Mouse (Mus musculus) stomach, embryonic 16.5 days (tissue): ENCODE measurements at regions not wholly inside any gene's neighbourhood (a gene's known extent, or its start where the extent isn't known, plus 50 kb on each side); places are given as distances from the start of the nearest gene placed in this dataset.
"Not testable (repeated sequence)": the region's sequence is repeated elsewhere in the genome, so short reads cannot be mapped to it uniquely, and the experiment has no call there.

Source experiments
- ATAC-seq: fragments of 200-750 bp; cut with Nextera tagmentation; 2 replicates; pipeline ENCODE4 v1.8.0; 2017; ENCODE audit warnings: moderate number of reproducible peaks, moderate TSS enrichment; ENCODE audit not compliant: insufficient read depth, low FRiP score
- H3K27ac ChIP-seq: fragments of 300-500 bp; sonication (generic); 2 replicates; pipeline ENCODE4 v1.5.1; 2014; ENCODE audit warnings: low read length
- H3K27me3 ChIP-seq: fragments of 300-500 bp; sonication (generic); 2 replicates; pipeline ENCODE4 v1.6.1; 2014; ENCODE audit warnings: low read length, control low read depth, mixed read lengths; ENCODE audit not compliant: control insufficient read depth, insufficient read depth
- H3K36me3 ChIP-seq: fragments of 300-500 bp; sonication (generic); 2 replicates; pipeline ENCODE4 v1.6.1; 2014; ENCODE audit warnings: low read length; ENCODE audit not compliant: control insufficient read depth, insufficient read depth
- H3K4me1 ChIP-seq: fragments of 300-500 bp; sonication (generic); 2 replicates; pipeline ENCODE4 v1.6.1; 2014; ENCODE audit warnings: low read length, control low read depth, mixed read lengths; ENCODE audit not compliant: control insufficient read depth, insufficient read depth
- H3K4me2 ChIP-seq: fragments of 300-500 bp; sonication (generic); 2 replicates; pipeline ENCODE4 v1.6.1; 2014; ENCODE audit warnings: low read depth, low read length, mixed read lengths
- H3K4me3 ChIP-seq: fragments of 300-500 bp; sonication (generic); replicated peaks from 2 replicates; pipeline ENCODE4 v1.5.1; 2014; ENCODE audit warnings: mild to moderate bottlenecking, low read length
- H3K9ac ChIP-seq: fragments of 300-500 bp; sonication (generic); 2 replicates; pipeline ENCODE4 v1.6.1; 2014; ENCODE audit warnings: low read length
- H3K9me3 ChIP-seq: fragments of 300-500 bp; sonication (generic); replicated peaks from 2 replicates; pipeline ENCODE4 v1.6.1; 2016; ENCODE audit warnings: low read length, control low read depth; ENCODE audit not compliant: control insufficient read depth
- WGBS: fragments of 180-500 bp; shearing (Covaris S2); extraction: QIAGEN DNeasy Blood & Tissue Kit; methylation state at CpG from one replicate; pipeline ENCODE4 v1.1.7; 2014; 5-methylcytosine and 5-hydroxymethylcytosine counted together

- H3K36me3 ChIP-seq = no peaks in the 10 kb centered on the region
- no peak for ATAC-seq
- peaks cover 24% of the 10 kb centered on the region for H3K4me1 ChIP-seq
- H3K27ac ChIP-seq = peak overlapping the region; percentile 77
- H3K4me3 ChIP-seq = 0 out of 2 replicates have a peak overlapping the region, but pooled peaks have one; percentile 5
- peak overlapping the region; percentile 41 for H3K4me2 ChIP-seq
- H3K27me3 ChIP-seq = no peaks in the 10 kb centered on the region
- no peaks in the 10 kb centered on the region for H3K9me3 ChIP-seq
- 54% methylated on average over 9 of the region's 9 CpGs for WGBS
- peak overlapping the region; percentile 26; the same call in 1 of the 2 replicates for H3K9ac ChIP-seq
Measured at GRCm38 (mm10) chr11:113148198-113148537, 366.1 kb downstream of the Sox9 start.

GRCm38 (mm10) chr11:113155515-113155914 is 373.5 kb downstream of the Sox9 start:
- ATAC-seq = no peak
- Histone ChIP-seq H3K4me1 (no peaks in the 10 kb centered on the region), H3K36me3 (no peaks in the 10 kb centered on the region), H3K4me3 (no peak overlapping the region), H3K27me3 (no peaks in the 10 kb centered on the region), H3K27ac (no peak overlapping the region), H3K9me3 (no peaks in the 10 kb centered on the region), H3K4me2 (no peak overlapping the region), H3K9ac (no peak overlapping the region)
- WGBS = 89% methylated on average over 6 of the region's 6 CpGs

GRCm38 (mm10) chr11:113163941-113164340 is 381.9 kb downstream of the Sox9 start:
- no peaks in the 10 kb centered on the region for H3K9me3 ChIP-seq
- 58% methylated on average over 3 of the region's 3 CpGs for WGBS
- H3K27me3 ChIP-seq = no peaks in the 10 kb centered on the region
- no peaks in the 10 kb centered on the region for H3K36me3 ChIP-seq
- no peak for ATAC-seq
- H3K9ac ChIP-seq = no peak overlapping the region
- H3K4me3 ChIP-seq = no peak overlapping the region
- H3K27ac ChIP-seq = no peak overlapping the region
- H3K4me1 ChIP-seq = peaks cover 17% of the 10 kb centered on the region
- no peak overlapping the region for H3K4me2 ChIP-seq

- no peaks in the 10 kb centered on the region for H3K9me3 ChIP-seq
- H3K9ac ChIP-seq = peak overlapping the region; percentile 62; the same call in 1 of the 2 replicates
- no peak overlapping the region for H3K27ac ChIP-seq
- H3K4me3 ChIP-seq = 0 out of 2 replicates have a peak overlapping the region, but pooled peaks have one; percentile 43
- WGBS = 34% methylated on average over 10 of the region's 10 CpGs
- H3K4me2 ChIP-seq = peak overlapping the region; percentile 67
- no peaks in the 10 kb centered on the region for H3K27me3 ChIP-seq
- no peak for ATAC-seq
- no peaks in the 10 kb centered on the region for H3K36me3 ChIP-seq
- H3K4me1 ChIP-seq = peaks cover 17% of the 10 kb centered on the region
Measured at GRCm38 (mm10) chr11:113164510-113164909, 382.5 kb downstream of the Sox9 start.

GRCm38 (mm10) chr11:113165069-113165795 is 383.2 kb downstream of the Sox9 start:
- peak; percentile 66; the same call in 1 of the 2 replicates for ATAC-seq
- Histone ChIP-seq H3K4me2 (peak overlapping the region; percentile 67), H3K27me3 (no peaks in the 10 kb centered on the region), H3K36me3 (no peaks in the 10 kb centered on the region), H3K27ac (peak overlapping the region; percentile 13; the same call in 1 of the 2 replicates), H3K9me3 (no peaks in the 10 kb centered on the region), H3K4me3 (peak overlapping the region; percentile 43), H3K4me1 (peaks cover 17% of the 10 kb centered on the region), H3K9ac (peak overlapping the region; percentile 62; the same call in 1 of the 2 replicates)
- WGBS = 8% methylated on average over 23 of the region's 23 CpGs

GRCm38 (mm10) chr11:113166517-113166916 is 384.5 kb downstream of the Sox9 start:
- Histone ChIP-seq H3K36me3 (no peaks in the 10 kb centered on the region), H3K4me2 (no peak overlapping the region), H3K4me3 (no peak overlapping the region), H3K27ac (no peak overlapping the region), H3K4me1 (peaks cover 17% of the 10 kb centered on the region), H3K9ac (no peak overlapping the region), H3K27me3 (no peaks in the 10 kb centered on the region), H3K9me3 (no peaks in the 10 kb centered on the region)
- WGBS = 65% methylated on average over 4 of the region's 4 CpGs
- no peak; the same call in 1 of the 2 replicates for ATAC-seq

- Histone ChIP-seq H3K9ac (peak overlapping the region; percentile 53), H3K4me2 (peak overlapping the region; percentile 54), H3K36me3 (no peaks in the 10 kb centered on the region), H3K4me1 (peaks cover 10% of the 10 kb centered on the region; the same call in 1 of the 2 replicates), H3K9me3 (no peaks in the 10 kb centered on the region), H3K4me3 (peak overlapping the region; percentile 48), H3K27ac (peak overlapping the region; percentile 64), H3K27me3 (no peaks in the 10 kb centered on the region)
- peak; percentile 54; the same call in 1 of the 2 replicates for ATAC-seq
- WGBS = 25% methylated on average over 15 of the region's 16 CpGs
Measured at GRCm38 (mm10) chr11:113172497-113173140, 390.6 kb downstream of the Sox9 start.

- Histone ChIP-seq H3K4me1 (peaks cover 10% of the 10 kb centered on the region; the same call in 1 of the 2 replicates), H3K4me2 (peak overlapping the region; percentile 34; the same call in 1 of the 2 replicates), H3K4me3 (peak overlapping the region; percentile 27)
- not testable (repeated sequence) for ATAC-seq, H3K27me3 ChIP-seq, H3K9me3 ChIP-seq, H3K9ac ChIP-seq, H3K36me3 ChIP-seq, H3K27ac ChIP-seq
- WGBS = 28% methylated on average over 12 of the region's 12 CpGs
Measured at GRCm38 (mm10) chr11:113173317-113173716, 391.3 kb downstream of the Sox9 start.

- Histone ChIP-seq H3K4me3 (no peak overlapping the region), H3K4me2 (no peak overlapping the region), H3K4me1 (peaks cover 10% of the 10 kb centered on the region; the same call in 1 of the 2 replicates), H3K9ac (no peak overlapping the region), H3K36me3 (no peaks in the 10 kb centered on the region), H3K9me3 (no peaks in the 10 kb centered on the region), H3K27me3 (no peaks in the 10 kb centered on the region), H3K27ac (peak overlapping the region; percentile 25; the same call in 1 of the 2 replicates)
- WGBS = 60% methylated on average over 5 of the region's 5 CpGs
- ATAC-seq = peak; percentile 12; the same call in 1 of the 2 replicates
Measured at GRCm38 (mm10) chr11:113174011-113174507, 392.0 kb downstream of the Sox9 start.
